Mouse (Mus musculus) activated CD4-positive, CD25-positive, alpha-beta regulatory T cell, adult 4 months (primary cell): ENCODE data around the gene Hsd3b5. TPM values are rescaled to one million over a fixed set of nuclear protein-coding genes. Genes with fewer than 3 reads are reported as not detected.
"Not testable (repeated sequence)": the region's sequence is repeated elsewhere in the genome, so short reads cannot be mapped to it uniquely, and the experiment has no call there.

Experiments
- ATAC-seq: one replicate; pipeline ENCODE4 v1.8.0; 2017
- polyA plus RNA-seq, 2 experiments: library from polyadenylated mRNA; unstranded; fragments of 100-300 nt; shearing (Covaris generic); gene quantifications; one replicate each; pipeline ENCODE4 v1.2.1; 2017

The Hsd3b5 gene
- polyA plus RNA-seq: not detected

GRCm38 (mm10) chr3:98630152-98630551 is at the start of gene Hsd3b5:
Gene Hsd3b5 (minus strand): TSS chr3:98630252.
- no peak for ATAC-seq

GRCm38 (mm10) chr3:98635145-98635544 is 5.1 kb upstream of the Hsd3b5 start:
- no peak for ATAC-seq

- ATAC-seq: no peak
These were observed 419 bp downstream of the Hsd3b5 start for GRCm38 (mm10) chr3:98629633-98630032.

- ATAC-seq: not testable (repeated sequence)
These were observed 13.3 kb downstream of the Hsd3b5 start for GRCm38 (mm10) chr3:98616786-98617185.

GRCm38 (mm10) chr3:98616244-98616643 is 13.8 kb downstream of the Hsd3b5 start:
- not testable (repeated sequence) for ATAC-seq

GRCm38 (mm10) chr3:98614406-98614927 is 15.6 kb downstream of the Hsd3b5 start:
- not testable (repeated sequence) for ATAC-seq

GRCm38 (mm10) chr3:98613963-98614362 is 16.1 kb downstream of the Hsd3b5 start:
- no peak for ATAC-seq

GRCm38 (mm10) chr3:98613540-98613939 is 16.5 kb downstream of the Hsd3b5 start:
- not testable (repeated sequence) for ATAC-seq

- ATAC-seq: no peak
These were observed 41.3 kb downstream of the Hsd3b5 start, which contains the start of gene Gm10681 for GRCm38 (mm10) chr3:98588707-98589106. Gene Gm10681 (minus strand): TSS chr3:98588807.

- no peak for ATAC-seq
These were observed 42.3 kb downstream of the Hsd3b5 start for GRCm38 (mm10) chr3:98587721-98588120.

GRCm38 (mm10) chr3:98582622-98583021 is 47.4 kb downstream of the Hsd3b5 start:
- not testable (repeated sequence) for ATAC-seq

GRCm38 (mm10) chr3:98582202-98582601 is 47.9 kb downstream of the Hsd3b5 start:
- not testable (repeated sequence) for ATAC-seq

- not testable (repeated sequence) for ATAC-seq
These were observed 49.0 kb downstream of the Hsd3b5 start for GRCm38 (mm10) chr3:98581024-98581423.

Other genes starting within 250 kb of the Hsd3b5 start
- gene Zfp697, start 247.8 kb downstream of the Hsd3b5 start, polyA plus RNA-seq: under 1 TPM in 1 of 2 experiments, not detected in 1; 0.11 TPM
- not detected for gene Gm4450, start 173.1 kb downstream of the Hsd3b5 start, polyA plus RNA-seq
- not detected for gene Hsd3b4, start 119.7 kb downstream of the Hsd3b5 start, polyA plus RNA-seq
- gene Gm10681, start 41.4 kb downstream of the Hsd3b5 start, polyA plus RNA-seq: not detected
- not detected for gene Hsd3b2, start 94.3 kb upstream of the Hsd3b5 start, polyA plus RNA-seq
- under 1 TPM in 1 of 2 experiments, not detected in 1; 0.07 TPM for gene Hsd3b3, start 132.9 kb upstream of the Hsd3b5 start, polyA plus RNA-seq
- gene Hsd3b6, start 184.2 kb upstream of the Hsd3b5 start, polyA plus RNA-seq: not detected
- not detected for gene Hsd3b1, start 229.5 kb upstream of the Hsd3b5 start, polyA plus RNA-seq